Mouse (Mus musculus): Measurements from ENCODE around the gene Tfpt.
"Not testable (repeated sequence)": the region's sequence is repeated elsewhere in the genome, so short reads cannot be mapped to it uniquely, and the experiment has no call there.

Gene Tfpt

GRCm38 (mm10) chr7:3571847-3572246 lies 57.9 kb downstream of the Tfpt start:
- DNase-seq = no peak

- DNase-seq = not testable (repeated sequence)
Measured at GRCm38 (mm10) chr7:3570580-3570979, 59.1 kb downstream of the Tfpt start.
